Mouse (Mus musculus) adipocyte (in vitro differentiated cells): ENCODE data around the gene Gm21094.
"Not testable (repeated sequence)": the region's sequence is repeated elsewhere in the genome, so short reads cannot be mapped to it uniquely, and the experiment has no call there.

ENCODE experiments used
- DNase-seq: peaks from one replicate; pipeline ENCODE4 v3.0.0-alpha.2; 2016; ENCODE audit warnings: low spot score

Gene Gm21094

DNA sequence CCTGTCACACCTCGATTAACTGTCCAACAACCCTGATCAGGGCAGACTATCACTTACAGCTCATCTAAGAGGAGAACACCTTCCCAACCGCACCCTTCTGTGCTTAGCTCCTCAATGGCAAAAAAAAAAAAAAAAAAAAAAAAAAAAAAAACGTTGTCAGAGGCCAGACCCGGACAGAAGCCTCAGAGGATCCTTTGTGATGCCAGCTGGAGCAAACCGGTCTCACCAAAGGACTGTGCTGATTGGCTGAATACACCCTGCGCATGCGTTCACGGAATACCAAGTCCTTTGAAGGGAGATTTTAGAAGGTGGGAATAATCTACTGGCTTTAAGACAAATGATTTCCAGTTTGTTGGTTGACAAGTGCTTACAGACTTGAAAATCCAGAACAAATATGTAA, at the start of gene Gm21094:
Gene Gm21094, minus strand, starts transcription at position 101 of the 400 bp plus-strand sequence.
- DNase-seq = not testable (repeated sequence)
